ENCODE assay signal across 8 mouse cellular contexts in genomic region chr2:181600226-181600758, GRCm38 (mm10). TPM values are rescaled to one million over a fixed set of nuclear protein-coding genes. Genes with fewer than 3 reads are reported as not detected.
A peak's percentile ranks its signal among the peaks of the same experiment; 100 is the strongest.
DNase-seq lines count a peak whose midpoint lies in the region; ATAC-seq and TF ChIP-seq lines count a peak whose summit lies in the region.

No protein-coding gene starts in this region.

- TF ChIP-seq CTCF in heart, adult 2 months (IDR thresholded peaks at IDR 0.05), result no peak

- no peaks in the 10 kb centered on the region for H3K79me2 ChIP-seq in heart, adult 2 months (replicated peaks; ENCODE audit: control insufficient read depth, insufficient read depth, low read length)

- WGBS in heart, adult 2 months, result 63% methylated on average over 6 of the region's 6 CpGs
- 56% methylated on average over 6 of the region's 6 CpGs for WGBS in limb, embryonic 15.5 days

- intact Hi-C loops in heart, adult 2 months (cut with DNase I), result no loop called here

- no peak for TF ChIP-seq POLR2A in heart, adult 2 months (IDR thresholded peaks at IDR 0.05; ENCODE audit: insufficient read depth, low read depth, low read length)

- H3K9ac ChIP-seq in heart, adult 2 months (ENCODE audit: low read depth, low read length), result no peak overlapping the region; the same call in 1 of the 2 replicates
- peak overlapping the region; percentile 92; the same call in 1 of the 2 replicates for H3K9ac ChIP-seq in limb, embryonic 15.5 days

- H3K4me3 ChIP-seq in heart, adult 2 months, result peak overlapping the region; percentile 87
- peak overlapping the region; percentile 93 for H3K4me3 ChIP-seq in limb, embryonic 15.5 days

- H3K27me3 ChIP-seq in heart, adult 2 months (ENCODE audit: control insufficient read depth, insufficient read depth, low read length), result no peaks in the 10 kb centered on the region
- H3K27me3 ChIP-seq in limb, embryonic 15.5 days, result peaks cover 17% of the 10 kb centered on the region; the same call in 1 of the 2 replicates

- H3K27ac ChIP-seq in heart, adult 2 months, result peak overlapping the region; percentile 93
- peak overlapping the region; percentile 77 for H3K27ac ChIP-seq in limb, embryonic 15.5 days

- peak overlapping the region; percentile 63 for H3K4me2 ChIP-seq in limb, embryonic 15.5 days

- H3K36me3 ChIP-seq in heart, adult 2 months (ENCODE audit: control insufficient read depth, insufficient read depth, low read length), result no peaks in the 10 kb centered on the region
- H3K36me3 ChIP-seq in limb, embryonic 15.5 days, result no peaks in the 10 kb centered on the region

- DNase-seq in heart, adult 2 months, result no peak
- DNase-seq in heart, adult 18-20 months, result no peak
- DNase-seq in thymus, postnatal 4 days, result peak; percentile 10
- no peak for DNase-seq in thymus, postnatal 25 days
- no peak for DNase-seq in B cell, adult 2 months
- DNase-seq in urinary bladder, postnatal 36 days (ENCODE audit: low spot score in 2 of 2), result no peak
- DNase-seq in embryo, embryonic 10 days (ENCODE audit: low spot score), result no peak

- ATAC-seq in limb, embryonic 15.5 days (ENCODE audit: insufficient number of reproducible peaks, low FRiP score, low TSS enrichment, low read depth), result no peak

- no peaks in the 10 kb centered on the region for H3K9me3 ChIP-seq in limb, embryonic 15.5 days

- no peak for TF ChIP-seq EP300 in heart, adult 2 months (IDR thresholded peaks at IDR 0.05; ENCODE audit: insufficient read depth, low read depth, low read length)

- peaks cover 3% of the 10 kb centered on the region for H3K4me1 ChIP-seq in heart, adult 2 months (ENCODE audit: control insufficient read depth, insufficient read depth, low read length)
- peaks cover 26% of the 10 kb centered on the region for H3K4me1 ChIP-seq in limb, embryonic 15.5 days

RNA-seq across cellular contexts. Expression of gene Samd10, which starts 1.3 kb away (rescaled TPM):
- total RNA-seq in heart, adult 2 months (2021), result 1 to 10 TPM; 1.0 to 1.6 TPM
- 5.1 and 6.4 TPM in 2 replicates for polyA plus RNA-seq in heart, adult 2 months (2012; rRNA removed)
- 1 to 10 TPM; 1.6 to 2.3 TPM for total RNA-seq in heart, adult 18-20 months (2021)
- polyA plus RNA-seq in limb, embryonic 15.5 days (2015; fragmentation: Nextera tagmentation; extraction: Ambion mirVana), result 11.0 TPM in 2 replicates

RNA-seq across cellular contexts. Expression of gene Zfp512b, which starts 7.7 kb away (rescaled TPM):
- total RNA-seq in heart, adult 2 months (2021), result 10 to 100 TPM; 13.2 to 16.9 TPM
- 20.6 and 25.9 TPM in 2 replicates for polyA plus RNA-seq in heart, adult 2 months (2012; rRNA removed)
- total RNA-seq in heart, adult 18-20 months (2021), result 10 to 100 TPM in 1 of 2 experiments, 1 to 10 TPM in 1; 9.7 to 10.8 TPM
- 43.8 and 53.4 TPM in 2 replicates for polyA plus RNA-seq in limb, embryonic 15.5 days (2015; fragmentation: Nextera tagmentation; extraction: Ambion mirVana)

RNA-seq across cellular contexts. Expression of gene Prpf6, which starts 8.6 kb away (rescaled TPM):
- total RNA-seq in heart, adult 2 months (2021), result 10 to 100 TPM; 35.3 to 38.6 TPM
- 13.8 and 19.1 TPM in 2 replicates for polyA plus RNA-seq in heart, adult 2 months (2012; rRNA removed)
- 10 to 100 TPM; 35.9 to 37.7 TPM for total RNA-seq in heart, adult 18-20 months (2021)
- polyA plus RNA-seq in limb, embryonic 15.5 days (2015; fragmentation: Nextera tagmentation; extraction: Ambion mirVana), result 63.3 and 63.7 TPM in 2 replicates

RNA-seq across cellular contexts. Expression of gene Uckl1, which starts 15.6 kb away (rescaled TPM):
- 10 to 100 TPM; 31.3 to 32.5 TPM for total RNA-seq in heart, adult 2 months (2021)
- 115 and 156 TPM in 2 replicates for polyA plus RNA-seq in heart, adult 2 months (2012; rRNA removed)
- total RNA-seq in heart, adult 18-20 months (2021), result 10 to 100 TPM; 32.5 to 34.1 TPM
- polyA plus RNA-seq in limb, embryonic 15.5 days (2015; fragmentation: Nextera tagmentation; extraction: Ambion mirVana), result 44.7 and 52.6 TPM in 2 replicates

RNA-seq across cellular contexts. Expression of gene Gm29797, which starts 56.5 kb away (rescaled TPM):
- total RNA-seq in heart, adult 2 months (2021), result not detected
- polyA plus RNA-seq in heart, adult 2 months (2012; rRNA removed), result 0.21 TPM in 1 of 2 replicates, not detected in the other
- total RNA-seq in heart, adult 18-20 months (2021), result not detected
- polyA plus RNA-seq in limb, embryonic 15.5 days (2015; fragmentation: Nextera tagmentation; extraction: Ambion mirVana), result not detected in 2 replicates
